Mouse (Mus musculus): Measurements from ENCODE around the gene Mfrp.
"Not testable (repeated sequence)": the region's sequence is repeated elsewhere in the genome, so short reads cannot be mapped to it uniquely, and the experiment has no call there.

Mfrp gene

GRCm38 (mm10) chr9:44105781-44106180 is 4.3 kb downstream of the Mfrp start:
- DNase-seq (ENCODE audit: low spot score in 2 of 2): no peak

GRCm38 (mm10) chr9:44106182-44106581 is 4.7 kb downstream of the Mfrp start:
- no peak for DNase-seq (ENCODE audit: low spot score in 2 of 2)

GRCm38 (mm10) chr9:44106596-44106995 is 5.1 kb downstream of the Mfrp start:
- DNase-seq (ENCODE audit: low spot score in 2 of 2): no peak

- DNase-seq (ENCODE audit: low spot score in 2 of 2): peak in 1 of 2 experiments; percentile 78
Observed at GRCm38 (mm10) chr9:44107110-44107509, 5.6 kb downstream of the Mfrp start, which contains the start of gene C1qtnf5. C1qtnf5 (plus strand) TSS chr9:44107245.

GRCm38 (mm10) chr9:44107557-44108179 is 6.1 kb downstream of the Mfrp start:
- DNase-seq (ENCODE audit: low spot score in 2 of 2): no peak

- DNase-seq (ENCODE audit: low spot score in 2 of 2): no peak
Observed at GRCm38 (mm10) chr9:44108269-44109055, 6.9 kb downstream of the Mfrp start.

- peak in 1 of 2 experiments; percentile 87 for DNase-seq (ENCODE audit: low spot score in 2 of 2)
Observed at GRCm38 (mm10) chr9:44109360-44110095, 8.0 kb downstream of the Mfrp start.

- DNase-seq (ENCODE audit: low spot score in 2 of 2): not testable (repeated sequence)
Observed at GRCm38 (mm10) chr9:44111909-44112308, 10.4 kb downstream of the Mfrp start.

- DNase-seq (ENCODE audit: low spot score in 2 of 2): peak; percentile 95 to 98
Observed at GRCm38 (mm10) chr9:44113105-44113789, 11.7 kb downstream of the Mfrp start, which contains the start of the genes Gm49380 and Rnf26. Gm49380 (minus strand) TSS chr9:44113500. Rnf26 (minus strand) TSS chr9:44113517.

- no peak for DNase-seq (ENCODE audit: low spot score in 2 of 2)
Observed at GRCm38 (mm10) chr9:44114453-44114852, 12.9 kb downstream of the Mfrp start.

GRCm38 (mm10) chr9:44115599-44115998 is 14.1 kb downstream of the Mfrp start:
- DNase-seq (ENCODE audit: low spot score in 2 of 2): no peak

- DNase-seq (ENCODE audit: low spot score in 2 of 2): no peak
Observed at GRCm38 (mm10) chr9:44116182-44116581, 14.7 kb downstream of the Mfrp start.

GRCm38 (mm10) chr9:44119011-44119410 is 17.5 kb downstream of the Mfrp start:
- DNase-seq (ENCODE audit: low spot score in 2 of 2): no peak

- no peak for DNase-seq (ENCODE audit: low spot score in 2 of 2)
Observed at GRCm38 (mm10) chr9:44119948-44120465, 18.5 kb downstream of the Mfrp start.

GRCm38 (mm10) chr9:44124317-44124716 is 22.8 kb downstream of the Mfrp start:
- no peak for DNase-seq (ENCODE audit: low spot score in 2 of 2)

- DNase-seq (ENCODE audit: low spot score in 2 of 2): no peak
Observed at GRCm38 (mm10) chr9:44125026-44125425, 23.5 kb downstream of the Mfrp start.

- peak in 1 of 2 experiments; percentile 94 for DNase-seq (ENCODE audit: low spot score in 2 of 2)
Observed at GRCm38 (mm10) chr9:44125546-44126428, 24.3 kb downstream of the Mfrp start.

GRCm38 (mm10) chr9:44126746-44127145 is 25.2 kb downstream of the Mfrp start:
- DNase-seq (ENCODE audit: low spot score in 2 of 2): no peak

- no peak for DNase-seq (ENCODE audit: low spot score in 2 of 2)
Observed at GRCm38 (mm10) chr9:44127351-44127801, 25.8 kb downstream of the Mfrp start.

- DNase-seq (ENCODE audit: low spot score in 2 of 2): no peak
Observed at GRCm38 (mm10) chr9:44129633-44130032, 28.1 kb downstream of the Mfrp start.

Data from left cerebral cortex, adult 9 months (tissue).